Comparison of ENCODE assay signal across 8 mouse cellular contexts in genomic region chr7:25269029-25269428, GRCm38 (mm10). TPM values are rescaled to one million over a fixed set of nuclear protein-coding genes. Genes with fewer than 3 reads are reported as not detected.
A peak's percentile ranks its signal among the peaks of the same experiment; 100 is the strongest.
DNase-seq lines count a peak whose midpoint lies in the region; ATAC-seq lines count a peak whose summit lies in the region.

No protein-coding gene starts in this region.

- ATAC-seq in cerebellum, adult (ENCODE audit: insufficient number of reproducible peaks, low FRiP score, low TSS enrichment), result no peak
- ATAC-seq in hindbrain, embryonic 15.5 days (ENCODE audit: low FRiP score, low read depth), result no peak
- ATAC-seq in midbrain, embryonic 12.5 days (ENCODE audit: low FRiP score, low read depth), result no peak

- WGBS in hindbrain, embryonic 15.5 days, result 50% methylated on average over 4 of the region's 4 CpGs
- WGBS in midbrain, embryonic 12.5 days, result 45% methylated on average over 4 of the region's 4 CpGs

- peaks cover 24% of the 10 kb centered on the region for H3K36me3 ChIP-seq in hindbrain, embryonic 15.5 days
- peaks cover 21% of the 10 kb centered on the region for H3K36me3 ChIP-seq in midbrain, embryonic 12.5 days

- H3K9me3 ChIP-seq in hindbrain, embryonic 15.5 days, result no peaks in the 10 kb centered on the region
- no peaks in the 10 kb centered on the region for H3K9me3 ChIP-seq in midbrain, embryonic 12.5 days

- DNase-seq in cerebellum, adult 11 months, result peak; percentile 32
- DNase-seq in urinary bladder, adult 2 months (ENCODE audit: low spot score), result peak; percentile 28
- DNase-seq in urinary bladder, postnatal 14 days (ENCODE audit: low spot score), result no peak
- peak; percentile 41 to 46 for DNase-seq in thymus, postnatal 36 days
- no peak for DNase-seq in kidney, adult 8-10 months

- peaks cover 34% of the 10 kb centered on the region for H3K4me1 ChIP-seq in hindbrain, embryonic 15.5 days (replicated peaks)
- H3K4me1 ChIP-seq in midbrain, embryonic 12.5 days, result peaks cover 21% of the 10 kb centered on the region

- peak overlapping the region; percentile 74 for H3K4me2 ChIP-seq in hindbrain, embryonic 15.5 days
- peak overlapping the region; percentile 81 for H3K4me2 ChIP-seq in midbrain, embryonic 12.5 days (replicated peaks)

- H3K9ac ChIP-seq in hindbrain, embryonic 15.5 days, result peak overlapping the region; percentile 87
- peak overlapping the region; percentile 87 for H3K9ac ChIP-seq in midbrain, embryonic 12.5 days (replicated peaks)

- H3K27me3 ChIP-seq in hindbrain, embryonic 15.5 days, result no peaks in the 10 kb centered on the region
- H3K27me3 ChIP-seq in midbrain, embryonic 12.5 days, result peaks cover 12% of the 10 kb centered on the region

- peak overlapping the region; percentile 90 for H3K27ac ChIP-seq in hindbrain, embryonic 15.5 days (replicated peaks)
- no peak overlapping the region; the same call in 1 of the 2 replicates for H3K27ac ChIP-seq in midbrain, embryonic 12.5 days (replicated peaks)

- peak overlapping the region; percentile 76 for H3K4me3 ChIP-seq in hindbrain, embryonic 15.5 days
- H3K4me3 ChIP-seq in midbrain, embryonic 12.5 days, result peak overlapping the region; percentile 87

RNA-seq across cellular contexts. Expression of gene Cic, which starts 1.5 kb away (rescaled TPM):
- polyA plus RNA-seq in urinary bladder, adult 2 months (2012; rRNA removed), result 30.8 and 58.8 TPM in 2 replicates
- polyA plus RNA-seq in hindbrain, embryonic 15.5 days (2015; fragmentation: Nextera tagmentation; extraction: Ambion mirVana), result 32.5 and 38.5 TPM in 2 replicates
- 39.4 and 40.8 TPM in 2 replicates for polyA plus RNA-seq in midbrain, embryonic 12.5 days (2016; fragmentation: Nextera tagmentation; extraction: Ambion mirVana)

RNA-seq across cellular contexts. Expression of gene Erf, which starts 18.5 kb away (rescaled TPM):
- polyA plus RNA-seq in urinary bladder, adult 2 months (2012; rRNA removed), result 23.6 and 26.8 TPM in 2 replicates
- 3.4 and 4.4 TPM in 2 replicates for polyA plus RNA-seq in hindbrain, embryonic 15.5 days (2015; fragmentation: Nextera tagmentation; extraction: Ambion mirVana)
- 8.8 and 10.0 TPM in 2 replicates for polyA plus RNA-seq in midbrain, embryonic 12.5 days (2016; fragmentation: Nextera tagmentation; extraction: Ambion mirVana)

RNA-seq across cellular contexts. Expression of gene Pafah1b3, which starts 28.8 kb away (rescaled TPM):
- 40.1 and 48.5 TPM in 2 replicates for polyA plus RNA-seq in urinary bladder, adult 2 months (2012; rRNA removed)
- polyA plus RNA-seq in hindbrain, embryonic 15.5 days (2015; fragmentation: Nextera tagmentation; extraction: Ambion mirVana), result 558 and 579 TPM in 2 replicates
- 399 and 410 TPM in 2 replicates for polyA plus RNA-seq in midbrain, embryonic 12.5 days (2016; fragmentation: Nextera tagmentation; extraction: Ambion mirVana)

RNA-seq across cellular contexts. Expression of gene Gsk3a, which starts 31.4 kb away (rescaled TPM):
- 79.0 and 83.3 TPM in 2 replicates for polyA plus RNA-seq in urinary bladder, adult 2 months (2012; rRNA removed)
- 19.2 and 19.7 TPM in 2 replicates for polyA plus RNA-seq in hindbrain, embryonic 15.5 days (2015; fragmentation: Nextera tagmentation; extraction: Ambion mirVana)
- 17.9 and 19.0 TPM in 2 replicates for polyA plus RNA-seq in midbrain, embryonic 12.5 days (2016; fragmentation: Nextera tagmentation; extraction: Ambion mirVana)

RNA-seq across cellular contexts. Expression of gene Prr19, which starts 32.2 kb away (rescaled TPM):
- polyA plus RNA-seq in urinary bladder, adult 2 months (2012; rRNA removed), result 0.06 TPM in 1 of 2 replicates, not detected in the other
- 3.5 and 4.6 TPM in 2 replicates for polyA plus RNA-seq in hindbrain, embryonic 15.5 days (2015; fragmentation: Nextera tagmentation; extraction: Ambion mirVana)
- 1.3 and 1.7 TPM in 2 replicates for polyA plus RNA-seq in midbrain, embryonic 12.5 days (2016; fragmentation: Nextera tagmentation; extraction: Ambion mirVana)

Comparison
In these comparisons a context has a peak if more than half of its experiments do, and no peak if none do; other contexts are left out.
1. DNase-seq: peak in cerebellum, adult 11 months (single experiment), urinary bladder, adult 2 months (single experiment) and thymus, postnatal 36 days (2 of 2); none in urinary bladder, postnatal 14 days (single experiment) and kidney, adult 8-10 months (0 of 2).